Mouse (Mus musculus): Measurements from ENCODE around the gene Greb1. TPM values are rescaled to one million over a fixed set of nuclear protein-coding genes. Genes with fewer than 3 reads are reported as not detected.

Greb1 gene
- polyA plus RNA-seq, 1 experiment from 2014 or later: 0.72 TPM

GRCm38 (mm10) chr12:16810525-16811431 is 10.1 kb upstream of the Greb1 start, which contains the start of gene E2f6:
Gene E2f6 (plus strand): TSS chr12:16810963.
- Histone ChIP-seq H3K36me3 (ENCODE audit: control insufficient read depth, insufficient read depth) (no peaks in the 10 kb centered on the region), H3K4me2 (ENCODE audit: low read length) (peak within 1 kb of the TSS; percentile 76), H3K27me3 (replicated peaks; ENCODE audit: control insufficient read depth, insufficient read depth, low read length) (peaks cover 17% of the 10 kb centered on the region), H3K4me3 (replicated peaks; ENCODE audit: low read length) (peak within 1 kb of the TSS; percentile 87), H3K9me3 (ENCODE audit: control insufficient read depth, low read length) (no peaks in the 10 kb centered on the region), H3K4me1 (replicated peaks; ENCODE audit: control insufficient read depth, insufficient read depth, low read length) (peaks cover 14% of the 10 kb centered on the region), H3K9ac (replicated peaks; ENCODE audit: low read depth, low read length) (peak within 1 kb of the TSS; percentile 96), H3K27ac (ENCODE audit: low read length) (no peak within 1 kb of the TSS; the same call in 1 of the 2 replicates)
- WGBS: 6% methylated on average over 77 of the region's 81 CpGs
- ATAC-seq: peak; percentile 91

GRCm38 (mm10) chr12:16808045-16808444 is 7.4 kb upstream of the Greb1 start:
- Histone ChIP-seq H3K27me3 (replicated peaks; ENCODE audit: control insufficient read depth, insufficient read depth, low read length) (peaks cover 19% of the 10 kb centered on the region), H3K36me3 (ENCODE audit: control insufficient read depth, insufficient read depth) (no peaks in the 10 kb centered on the region), H3K9me3 (ENCODE audit: control insufficient read depth, low read length) (no peaks in the 10 kb centered on the region), H3K4me1 (replicated peaks; ENCODE audit: control insufficient read depth, insufficient read depth, low read length) (peaks cover 14% of the 10 kb centered on the region), H3K4me2 (ENCODE audit: low read length) (no peak overlapping the region), H3K9ac (replicated peaks; ENCODE audit: low read depth, low read length) (no peak overlapping the region), H3K4me3 (replicated peaks; ENCODE audit: low read length) (no peak overlapping the region), H3K27ac (ENCODE audit: low read length) (no peak overlapping the region)
- ATAC-seq: no peak
- WGBS: 52% methylated on average over 3 of the region's 3 CpGs

GRCm38 (mm10) chr12:16805511-16805910 is 4.8 kb upstream of the Greb1 start:
- H3K27me3 ChIP-seq (replicated peaks; ENCODE audit: control insufficient read depth, insufficient read depth, low read length): peaks cover 19% of the 10 kb centered on the region
- no peak overlapping the region for H3K4me3 ChIP-seq (replicated peaks; ENCODE audit: low read length)
- H3K9ac ChIP-seq (replicated peaks; ENCODE audit: low read depth, low read length): no peak overlapping the region
- no peaks in the 10 kb centered on the region for H3K36me3 ChIP-seq (ENCODE audit: control insufficient read depth, insufficient read depth)
- WGBS: 6% methylated on average over 5 of the region's 5 CpGs
- peaks cover 8% of the 10 kb centered on the region for H3K4me1 ChIP-seq (replicated peaks; ENCODE audit: control insufficient read depth, insufficient read depth, low read length)
- no peak overlapping the region for H3K27ac ChIP-seq (ENCODE audit: low read length)
- H3K4me2 ChIP-seq (ENCODE audit: low read length): no peak overlapping the region
- no peaks in the 10 kb centered on the region for H3K9me3 ChIP-seq (ENCODE audit: control insufficient read depth, low read length)
- peak; percentile 81 for ATAC-seq

- Histone ChIP-seq H3K27ac (ENCODE audit: low read length) (no peak overlapping the region), H3K36me3 (ENCODE audit: control insufficient read depth, insufficient read depth) (no peaks in the 10 kb centered on the region), H3K27me3 (replicated peaks; ENCODE audit: control insufficient read depth, insufficient read depth, low read length) (peaks cover 18% of the 10 kb centered on the region; the same call in 1 of the 2 replicates), H3K9me3 (ENCODE audit: control insufficient read depth, low read length) (no peaks in the 10 kb centered on the region), H3K4me2 (ENCODE audit: low read length) (no peak overlapping the region), H3K9ac (replicated peaks; ENCODE audit: low read depth, low read length) (no peak overlapping the region), H3K4me1 (replicated peaks; ENCODE audit: control insufficient read depth, insufficient read depth, low read length) (peaks cover 11% of the 10 kb centered on the region), H3K4me3 (replicated peaks; ENCODE audit: low read length) (no peak overlapping the region)
- no peak for ATAC-seq
- 9% methylated on average over 5 of the region's 5 CpGs for WGBS
Measured at GRCm38 (mm10) chr12:16803956-16804430, 3.3 kb upstream of the Greb1 start.

GRCm38 (mm10) chr12:16803237-16803955 is 2.7 kb upstream of the Greb1 start:
- H3K27me3 ChIP-seq (replicated peaks; ENCODE audit: control insufficient read depth, insufficient read depth, low read length): peaks cover 18% of the 10 kb centered on the region; the same call in 1 of the 2 replicates
- no peak overlapping the region for H3K27ac ChIP-seq (ENCODE audit: low read length)
- H3K4me3 ChIP-seq (replicated peaks; ENCODE audit: low read length): no peak overlapping the region
- 7% methylated on average over 5 of the region's 5 CpGs for WGBS
- H3K4me1 ChIP-seq (replicated peaks; ENCODE audit: control insufficient read depth, insufficient read depth, low read length): peaks cover 11% of the 10 kb centered on the region
- no peaks in the 10 kb centered on the region for H3K36me3 ChIP-seq (ENCODE audit: control insufficient read depth, insufficient read depth)
- no peaks in the 10 kb centered on the region for H3K9me3 ChIP-seq (ENCODE audit: control insufficient read depth, low read length)
- ATAC-seq: no peak
- no peak overlapping the region for H3K4me2 ChIP-seq (ENCODE audit: low read length)
- no peak overlapping the region for H3K9ac ChIP-seq (replicated peaks; ENCODE audit: low read depth, low read length)

GRCm38 (mm10) chr12:16800959-16801315 is 251 bp upstream of the Greb1 start:
- Histone ChIP-seq H3K27ac (ENCODE audit: low read length) (no peak overlapping the region), H3K9me3 (ENCODE audit: control insufficient read depth, low read length) (no peaks in the 10 kb centered on the region), H3K4me1 (replicated peaks; ENCODE audit: control insufficient read depth, insufficient read depth, low read length) (peaks cover 11% of the 10 kb centered on the region), H3K9ac (replicated peaks; ENCODE audit: low read depth, low read length) (peak overlapping the region; percentile 41), H3K36me3 (ENCODE audit: control insufficient read depth, insufficient read depth) (no peaks in the 10 kb centered on the region), H3K4me3 (replicated peaks; ENCODE audit: low read length) (peak overlapping the region; percentile 46), H3K27me3 (replicated peaks; ENCODE audit: control insufficient read depth, insufficient read depth, low read length) (peaks cover 10% of the 10 kb centered on the region; the same call in 1 of the 2 replicates), H3K4me2 (ENCODE audit: low read length) (peak overlapping the region; percentile 71)
- peak; percentile 32 for ATAC-seq
- under 1% methylated on average over 12 of the region's 12 CpGs for WGBS

GRCm38 (mm10) chr12:16799928-16800258 is 793 bp downstream of the Greb1 start:
- Histone ChIP-seq H3K9me3 (ENCODE audit: control insufficient read depth, low read length) (no peaks in the 10 kb centered on the region), H3K9ac (replicated peaks; ENCODE audit: low read depth, low read length) (no peak overlapping the region), H3K4me1 (replicated peaks; ENCODE audit: control insufficient read depth, insufficient read depth, low read length) (peaks cover 11% of the 10 kb centered on the region), H3K36me3 (ENCODE audit: control insufficient read depth, insufficient read depth) (no peaks in the 10 kb centered on the region), H3K4me3 (replicated peaks; ENCODE audit: low read length) (peak overlapping the region; percentile 46), H3K4me2 (ENCODE audit: low read length) (peak overlapping the region; percentile 71), H3K27me3 (replicated peaks; ENCODE audit: control insufficient read depth, insufficient read depth, low read length) (peaks cover 6% of the 10 kb centered on the region; the same call in 1 of the 2 replicates), H3K27ac (ENCODE audit: low read length) (no peak overlapping the region)
- 19% methylated on average over 6 of the region's 6 CpGs for WGBS
- ATAC-seq: no peak

GRCm38 (mm10) chr12:16798894-16799293 is 1.8 kb downstream of the Greb1 start:
- Histone ChIP-seq H3K4me2 (ENCODE audit: low read length) (no peak overlapping the region), H3K4me3 (replicated peaks; ENCODE audit: low read length) (no peak overlapping the region), H3K36me3 (ENCODE audit: control insufficient read depth, insufficient read depth) (no peaks in the 10 kb centered on the region), H3K4me1 (replicated peaks; ENCODE audit: control insufficient read depth, insufficient read depth, low read length) (peaks cover 11% of the 10 kb centered on the region), H3K27me3 (replicated peaks; ENCODE audit: control insufficient read depth, insufficient read depth, low read length) (peaks cover 6% of the 10 kb centered on the region; the same call in 1 of the 2 replicates), H3K27ac (ENCODE audit: low read length) (no peak overlapping the region), H3K9me3 (ENCODE audit: control insufficient read depth, low read length) (no peaks in the 10 kb centered on the region), H3K9ac (replicated peaks; ENCODE audit: low read depth, low read length) (no peak overlapping the region)
- 72% methylated on average over 3 of the region's 3 CpGs for WGBS
- ATAC-seq: no peak

- Histone ChIP-seq H3K9ac (replicated peaks; ENCODE audit: low read depth, low read length) (no peak overlapping the region), H3K27ac (ENCODE audit: low read length) (no peak overlapping the region), H3K9me3 (ENCODE audit: control insufficient read depth, low read length) (no peaks in the 10 kb centered on the region), H3K27me3 (replicated peaks; ENCODE audit: control insufficient read depth, insufficient read depth, low read length) (peaks cover 6% of the 10 kb centered on the region; the same call in 1 of the 2 replicates), H3K4me3 (replicated peaks; ENCODE audit: low read length) (no peak overlapping the region), H3K36me3 (ENCODE audit: control insufficient read depth, insufficient read depth) (no peaks in the 10 kb centered on the region), H3K4me2 (ENCODE audit: low read length) (no peak overlapping the region), H3K4me1 (replicated peaks; ENCODE audit: control insufficient read depth, insufficient read depth, low read length) (peaks cover 7% of the 10 kb centered on the region)
- 92% methylated on average over 3 of the region's 3 CpGs for WGBS
- ATAC-seq: no peak
Measured at GRCm38 (mm10) chr12:16795781-16796180, 4.9 kb downstream of the Greb1 start.

All from forebrain, embryonic 16.5 days (tissue).